Mouse (Mus musculus) neural tube, embryonic 14.5 days (tissue): ENCODE results near the gene Susd3. TPM values are rescaled to one million over a fixed set of nuclear protein-coding genes. Genes with fewer than 3 reads are reported as not detected.

Source experiments
- ATAC-seq: fragments of 200-750 bp; cut with Nextera tagmentation; 2 replicates; pipeline ENCODE4 v1.8.0; 2017; ENCODE audit warnings: low read depth, mild to moderate bottlenecking, moderate TSS enrichment, moderate library complexity
- H3K27ac ChIP-seq: fragments of 300-500 bp; sonication (generic); 2 replicates; pipeline ENCODE4 v1.5.1; 2014; ENCODE audit warnings: low read depth, mild to moderate bottlenecking, control low read depth, low read length, moderate library complexity, mixed read lengths
- H3K27me3 ChIP-seq: fragments of 300-500 bp; sonication (generic); 2 replicates; pipeline ENCODE4 v1.6.1; 2014; ENCODE audit warnings: low read length; ENCODE audit not compliant: control insufficient read depth, insufficient read depth
- H3K36me3 ChIP-seq: fragments of 300-500 bp; sonication (generic); 2 replicates; pipeline ENCODE4 v1.6.1; 2014; ENCODE audit warnings: low read length, mixed read lengths; ENCODE audit not compliant: control insufficient read depth, insufficient read depth
- H3K4me1 ChIP-seq: fragments of 300-500 bp; sonication (generic); 2 replicates; pipeline ENCODE4 v1.6.1; 2014; ENCODE audit warnings: low read length; ENCODE audit not compliant: control insufficient read depth, insufficient read depth
- H3K4me2 ChIP-seq: fragments of 300-500 bp; sonication (generic); 2 replicates; pipeline ENCODE4 v1.6.1; 2014; ENCODE audit warnings: mild to moderate bottlenecking, low read depth, low read length, control low read depth
- H3K4me3 ChIP-seq: fragments of 300-500 bp; sonication (generic); 2 replicates; pipeline ENCODE4 v1.5.1; 2014; ENCODE audit warnings: low read depth, low read length, control low read depth, mixed read lengths
- H3K9ac ChIP-seq: fragments of 300-500 bp; sonication (generic); replicated peaks from 2 replicates; pipeline ENCODE4 v1.6.1; 2014; ENCODE audit warnings: low read depth, mild to moderate bottlenecking, control low read depth, low read length, mixed read lengths
- H3K9me3 ChIP-seq: fragments of 300-500 bp; sonication (generic); 2 replicates; pipeline ENCODE4 v1.6.1; 2016; ENCODE audit warnings: low read length; ENCODE audit not compliant: control insufficient read depth
- WGBS: fragments of 180-500 bp; shearing (Covaris S2); extraction: QIAGEN DNeasy Blood & Tissue Kit; methylation state at CpG from one replicate; pipeline ENCODE4 v1.1.7; 2014; 5-methylcytosine and 5-hydroxymethylcytosine counted together
- polyA plus RNA-seq: library from polyadenylated mRNA; unstranded; fragments of >200 nt; fragmentation: Nextera tagmentation; extraction: Ambion mirVana; gene quantifications from 2 replicates; pipeline ENCODE4 v1.2.1, GENCODE M21; 2014

Susd3 gene
- polyA plus RNA-seq, 1 experiment from 2014 or later, result 0.56 TPM

DNA sequence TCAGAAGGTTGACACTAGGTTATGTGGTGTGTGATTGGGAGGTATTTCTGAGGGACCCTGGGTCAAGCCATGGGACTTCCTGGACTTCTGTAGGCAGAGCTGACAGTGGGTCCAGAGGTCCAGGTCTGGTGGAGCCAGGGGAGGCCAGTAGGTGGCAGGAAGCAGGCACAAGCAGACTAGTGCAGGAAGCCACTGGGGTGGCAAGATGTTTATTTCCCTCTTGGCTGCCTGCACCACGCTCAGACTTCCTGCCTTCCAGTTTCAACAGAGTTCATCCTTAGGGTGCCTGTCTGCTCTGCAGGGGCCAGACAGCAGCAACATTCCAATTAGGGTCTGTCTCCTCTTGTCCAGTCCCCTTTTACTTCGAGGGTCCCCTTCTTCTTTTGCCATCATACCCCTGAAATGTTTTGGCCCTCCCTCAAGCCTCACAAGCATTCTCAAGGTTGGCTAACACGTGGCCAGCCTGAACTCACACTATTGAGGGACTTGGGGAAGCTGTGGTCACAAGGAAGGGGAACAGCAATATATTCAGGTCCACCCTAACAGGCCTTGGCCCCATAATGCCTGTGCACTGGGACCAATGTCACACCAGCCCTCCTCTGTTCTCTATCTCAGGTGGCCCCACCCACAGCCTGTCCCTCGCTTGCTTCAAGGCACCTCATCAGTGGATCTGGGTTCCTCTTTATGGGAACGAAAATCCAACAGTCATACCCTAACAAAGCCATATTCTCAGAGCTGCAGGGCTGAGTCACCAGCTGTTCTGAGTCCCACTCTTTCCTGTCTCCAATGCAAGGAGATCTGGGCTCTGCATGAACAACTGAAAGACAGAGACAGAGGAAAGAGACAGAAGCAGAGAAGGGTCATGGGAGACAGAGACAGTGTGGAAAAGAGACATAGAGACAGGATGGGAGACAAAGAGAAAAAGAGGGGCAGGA, 23.6 kb upstream of the Susd3 start:
- no peak for ATAC-seq
- Histone ChIP-seq H3K27me3 (no peaks in the 10 kb centered on the region), H3K9ac (no peak overlapping the region), H3K4me2 (no peak overlapping the region), H3K27ac (no peak overlapping the region), H3K4me3 (no peak overlapping the region), H3K4me1 (no peaks in the 10 kb centered on the region), H3K36me3 (no peaks in the 10 kb centered on the region), H3K9me3 (no peaks in the 10 kb centered on the region)
- 70% methylated on average over 5 of the region's 5 CpGs for WGBS

DNA sequence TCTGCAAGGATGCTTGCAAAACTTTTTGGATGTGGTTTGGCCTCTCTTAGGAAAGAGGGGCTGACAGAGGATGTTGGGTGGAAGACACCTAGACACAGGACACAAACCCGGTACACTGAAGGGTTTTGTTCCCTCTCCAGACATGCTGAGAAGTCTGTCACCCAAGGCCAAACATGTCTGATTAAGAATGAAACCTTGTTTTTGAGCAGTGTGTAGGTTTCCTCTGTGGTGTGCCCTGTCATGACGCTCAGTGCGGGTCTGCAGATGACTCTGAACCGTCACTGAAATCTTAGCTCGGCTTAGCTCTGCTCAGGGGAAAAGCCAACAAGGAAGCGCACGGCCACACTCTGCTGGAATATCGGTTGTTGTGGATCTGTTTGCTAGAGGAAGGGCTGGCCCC, 22.0 kb upstream of the Susd3 start:
- Histone ChIP-seq H3K27ac (no peak overlapping the region), H3K36me3 (no peaks in the 10 kb centered on the region), H3K9ac (no peak overlapping the region), H3K27me3 (no peaks in the 10 kb centered on the region), H3K4me3 (no peak overlapping the region), H3K4me1 (no peaks in the 10 kb centered on the region), H3K4me2 (no peak overlapping the region), H3K9me3 (no peaks in the 10 kb centered on the region)
- 92% methylated on average over 8 of the region's 8 CpGs for WGBS
- ATAC-seq, result no peak

DNA sequence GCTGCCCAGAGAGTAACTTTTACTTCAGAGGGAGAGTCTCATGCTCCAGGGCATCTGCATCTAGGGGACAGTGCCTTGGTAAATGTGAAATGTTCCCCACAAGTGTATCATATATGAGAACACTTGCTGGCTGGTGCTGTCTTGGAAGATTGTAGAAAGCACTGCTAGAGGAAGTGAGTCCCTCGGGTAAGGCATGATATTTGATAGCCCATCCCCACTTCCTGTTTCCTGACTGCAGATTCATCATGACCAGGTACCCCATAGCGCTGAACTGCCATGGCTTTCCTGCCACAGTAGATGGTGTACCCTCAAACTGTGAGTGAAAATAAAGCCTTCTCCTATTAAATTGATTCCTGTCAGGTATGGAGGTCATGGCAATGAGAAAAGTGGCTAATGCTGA, 19.1 kb upstream of the Susd3 start:
- H3K4me3 ChIP-seq, result no peak overlapping the region
- no peaks in the 10 kb centered on the region for H3K9me3 ChIP-seq
- H3K4me2 ChIP-seq, result no peak overlapping the region
- no peak for ATAC-seq
- H3K27ac ChIP-seq, result no peak overlapping the region
- no peaks in the 10 kb centered on the region for H3K4me1 ChIP-seq
- H3K9ac ChIP-seq, result no peak overlapping the region
- 78% methylated on average over 2 of the region's 2 CpGs for WGBS
- H3K27me3 ChIP-seq, result no peaks in the 10 kb centered on the region
- no peaks in the 10 kb centered on the region for H3K36me3 ChIP-seq

DNA sequence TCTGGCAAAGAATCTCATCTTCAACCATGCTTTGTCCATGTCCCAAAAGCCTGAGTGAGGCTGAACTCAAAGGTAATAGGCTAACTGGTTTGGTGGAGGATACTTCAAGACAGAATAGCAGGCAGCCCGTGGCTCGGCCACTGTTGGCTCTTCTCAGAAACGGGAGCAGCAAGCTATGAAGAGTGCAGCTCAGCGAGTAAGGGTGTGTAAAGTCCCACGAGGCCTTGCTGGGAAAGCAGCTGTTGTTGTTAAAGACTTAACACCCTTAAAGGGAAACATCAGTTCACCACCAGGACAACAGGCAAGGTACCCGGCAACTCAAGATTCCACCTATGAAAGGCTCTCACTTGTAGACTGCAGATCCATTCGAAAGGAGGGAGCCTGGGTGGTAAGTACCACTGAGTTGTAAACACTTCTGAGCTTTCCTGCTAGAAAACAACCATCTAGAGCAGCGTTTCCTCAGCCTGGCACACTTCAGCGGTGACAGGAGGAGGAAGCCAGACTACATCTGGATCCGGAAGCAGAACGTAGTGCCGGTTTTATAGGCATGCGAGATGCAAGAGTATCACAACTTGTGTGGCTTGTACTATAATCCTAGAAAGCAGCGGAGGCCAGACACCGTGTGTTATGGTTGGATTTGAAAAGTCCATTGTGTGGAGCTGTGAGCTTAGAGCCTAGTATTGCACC, 11.7 kb upstream of the Susd3 start:
- Histone ChIP-seq H3K36me3 (no peaks in the 10 kb centered on the region), H3K4me1 (no peaks in the 10 kb centered on the region), H3K27ac (no peak overlapping the region), H3K27me3 (no peaks in the 10 kb centered on the region), H3K4me3 (no peak overlapping the region), H3K4me2 (no peak overlapping the region), H3K9ac (no peak overlapping the region), H3K9me3 (no peaks in the 10 kb centered on the region)
- WGBS, result 81% methylated on average over 15 of the region's 15 CpGs
- no peak for ATAC-seq

DNA sequence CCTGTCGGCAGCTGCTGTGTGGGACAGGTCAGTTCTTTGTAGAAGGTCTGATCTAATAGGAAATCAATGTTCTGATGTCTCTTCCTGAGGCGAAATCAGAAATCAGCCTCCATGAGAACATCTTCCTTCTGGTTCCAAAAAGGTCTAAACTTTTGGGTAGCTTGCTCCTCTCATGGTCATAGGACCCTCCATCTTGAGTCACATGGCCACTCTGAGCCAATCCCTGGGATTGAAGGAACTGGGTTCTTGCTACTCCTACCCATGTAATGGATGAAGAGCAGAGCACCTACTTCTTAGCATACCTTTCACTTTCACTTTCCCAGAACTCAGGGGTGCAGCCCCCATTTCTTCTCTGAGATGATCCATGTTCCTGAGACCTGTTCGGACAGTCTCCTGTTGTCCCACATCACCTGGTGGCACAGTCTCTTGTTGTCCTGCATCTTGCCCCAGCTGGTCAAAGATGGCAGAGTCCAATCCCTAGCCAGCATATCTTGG, 9.4 kb upstream of the Susd3 start:
- no peaks in the 10 kb centered on the region for H3K27me3 ChIP-seq
- no peak for ATAC-seq
- H3K9me3 ChIP-seq, result no peaks in the 10 kb centered on the region
- no peak overlapping the region for H3K4me3 ChIP-seq
- no peak overlapping the region for H3K9ac ChIP-seq
- H3K27ac ChIP-seq, result no peak overlapping the region
- no peaks in the 10 kb centered on the region for H3K36me3 ChIP-seq
- no peaks in the 10 kb centered on the region for H3K4me1 ChIP-seq
- H3K4me2 ChIP-seq, result no peak overlapping the region
- WGBS, result 85% methylated on average over 3 of the region's 3 CpGs

DNA sequence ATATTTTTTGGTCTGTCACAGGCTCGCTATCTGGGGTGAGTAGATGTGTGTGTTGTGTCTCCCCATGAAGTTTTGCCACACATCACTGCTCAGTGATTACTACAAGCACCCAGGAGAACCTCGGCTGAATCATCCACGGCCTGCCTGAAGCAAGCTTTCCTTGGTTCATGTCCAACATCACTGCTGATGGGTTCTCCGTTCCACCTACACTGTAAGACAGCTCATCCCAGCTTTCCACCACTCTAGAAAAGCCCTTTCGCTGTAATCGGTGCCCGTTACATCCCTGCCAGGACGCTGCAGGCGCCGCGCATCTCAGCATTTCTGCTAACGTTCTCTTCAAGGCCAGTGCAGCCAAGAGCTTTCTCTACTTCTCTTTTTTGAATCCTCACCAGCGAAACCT, 4.2 kb upstream of the Susd3 start:
- H3K4me2 ChIP-seq, result no peak overlapping the region
- no peak for ATAC-seq
- H3K9me3 ChIP-seq, result no peaks in the 10 kb centered on the region
- H3K9ac ChIP-seq, result no peak overlapping the region
- H3K27me3 ChIP-seq, result peaks cover 8% of the 10 kb centered on the region; the same call in 1 of the 2 replicates
- H3K4me1 ChIP-seq, result peaks cover 5% of the 10 kb centered on the region; the same call in 1 of the 2 replicates
- no peak overlapping the region for H3K27ac ChIP-seq
- 88% methylated on average over 13 of the region's 13 CpGs for WGBS
- H3K4me3 ChIP-seq, result no peak overlapping the region
- no peaks in the 10 kb centered on the region for H3K36me3 ChIP-seq

DNA sequence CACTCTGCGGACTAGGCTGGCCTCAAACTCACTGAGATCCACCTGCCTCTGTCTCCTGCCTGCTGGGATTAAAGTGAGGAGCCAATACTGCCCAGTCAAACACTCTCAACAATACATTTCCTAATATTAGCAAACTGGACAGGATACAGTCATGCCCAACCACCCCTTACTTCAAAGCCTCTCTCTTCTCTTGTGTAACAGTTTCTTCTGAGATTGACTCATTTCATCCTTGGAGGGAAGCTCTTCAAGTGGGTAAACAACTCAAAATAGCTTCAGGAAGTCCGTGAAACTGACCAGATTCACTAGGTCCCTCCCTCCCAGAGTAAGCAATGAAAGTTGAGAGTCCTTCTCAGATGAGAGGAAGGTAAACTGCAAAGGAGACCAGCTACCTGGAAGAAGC, 3.6 kb upstream of the Susd3 start:
- WGBS, result 70% methylated on average over 2 of the region's 2 CpGs
- ATAC-seq, result no peak

DNA sequence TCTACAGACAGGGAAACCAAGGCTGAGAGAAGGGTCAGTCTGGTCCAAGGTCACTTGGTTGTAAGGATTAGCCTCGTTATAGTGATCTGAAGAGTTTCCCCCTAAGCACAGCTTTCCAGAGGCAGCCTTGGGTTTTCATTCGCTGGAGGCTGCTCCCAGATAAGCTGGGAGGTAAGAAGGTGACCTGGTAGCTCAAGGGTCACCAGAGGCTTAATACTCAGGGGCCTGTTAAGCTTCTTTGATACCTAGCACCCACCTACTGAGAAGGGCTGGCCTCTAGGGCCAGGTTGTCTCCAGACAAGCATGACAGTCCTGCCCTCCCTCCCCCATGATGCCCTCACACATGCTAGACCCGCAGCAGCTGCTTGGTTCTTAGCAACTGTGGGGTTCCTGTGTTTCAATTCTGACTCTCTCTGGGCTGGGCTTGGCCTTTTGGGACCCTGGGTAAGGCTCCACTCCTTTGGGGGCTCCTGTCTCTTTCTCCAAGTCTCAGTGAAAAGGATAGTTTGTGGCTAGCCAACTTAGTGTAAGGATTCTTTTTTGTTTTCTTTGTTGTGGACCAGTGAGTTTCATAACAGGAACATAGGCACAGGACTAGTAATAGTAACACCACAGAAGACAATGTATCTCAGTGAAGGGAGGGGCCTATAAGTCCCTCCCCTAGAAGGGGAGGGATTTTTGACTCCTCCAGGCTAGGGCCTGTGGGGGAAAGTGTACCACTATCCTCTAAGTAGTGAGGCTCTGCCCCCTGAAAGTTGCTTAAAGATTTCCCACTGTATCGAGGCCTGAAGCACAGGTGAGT, 2.4 kb upstream of the Susd3 start:
- 37% methylated on average over 4 of the region's 4 CpGs for WGBS
- H3K4me1 ChIP-seq, result peaks cover 5% of the 10 kb centered on the region; the same call in 1 of the 2 replicates
- no peaks in the 10 kb centered on the region for H3K9me3 ChIP-seq
- no peak overlapping the region for H3K27ac ChIP-seq
- H3K36me3 ChIP-seq, result no peaks in the 10 kb centered on the region
- H3K4me2 ChIP-seq, result no peak overlapping the region
- no peak overlapping the region for H3K4me3 ChIP-seq
- no peak overlapping the region for H3K9ac ChIP-seq
- peaks cover 18% of the 10 kb centered on the region for H3K27me3 ChIP-seq
- no peak for ATAC-seq

More for the DNA sequence above, 3.6 kb upstream of the Susd3 start:
- Histone ChIP-seq H3K27me3 (peaks cover 13% of the 10 kb centered on the region), H3K9ac (no peak overlapping the region), H3K36me3 (no peaks in the 10 kb centered on the region), H3K4me3 (no peak overlapping the region), H3K27ac (no peak overlapping the region), H3K4me2 (no peak overlapping the region), H3K4me1 (peaks cover 5% of the 10 kb centered on the region; the same call in 1 of the 2 replicates), H3K9me3 (no peaks in the 10 kb centered on the region)
